22 mouse cellular contexts compared by ENCODE assay signal in genomic region chr10:19030628-19031027, GRCm38 (mm10). TPM values are rescaled to one million over a fixed set of nuclear protein-coding genes. Genes with fewer than 3 reads are reported as not detected.
DNase-seq lines count a peak whose midpoint lies in the region; ATAC-seq and TF ChIP-seq lines count a peak whose summit lies in the region.
"Had no signal": no experiment of that assay in that cellular context is flagged by ENCODE, and none has a peak within 500 bp of the region (broad histone marks: within the 10 kb centered on the region; RNA-seq: fewer than 3 reads in every experiment).

No protein-coding gene starts in this region.

- H3K4me2 ChIP-seq in forebrain, embryonic 14.5 days (ENCODE audit: low read length) = no peak overlapping the region
- no peak overlapping the region for H3K4me2 ChIP-seq in forebrain, postnatal 0 days (ENCODE audit: low read depth)
- H3K4me2 ChIP-seq: embryonic facial prominence, embryonic 13.5 days; embryonic facial prominence, embryonic 15.5 days had no signal

- no peaks in the 10 kb centered on the region for H3K36me3 ChIP-seq in forebrain, embryonic 14.5 days (ENCODE audit: control insufficient read depth, insufficient read depth, low read length)
- H3K36me3 ChIP-seq in forebrain, embryonic 10.5 days (replicated peaks) = no peaks in the 10 kb centered on the region
- H3K36me3 ChIP-seq in forebrain, postnatal 0 days (ENCODE audit: insufficient read depth) = no peaks in the 10 kb centered on the region
- H3K36me3 ChIP-seq: embryonic facial prominence, embryonic 13.5 days; embryonic facial prominence, embryonic 15.5 days had no signal

- no peak for TF ChIP-seq CTCF in brain, embryonic 14.5 days (IDR thresholded peaks at IDR 0.05; ENCODE audit: borderline replicate concordance, extremely low read depth, insufficient read depth, insufficient read length)
- TF ChIP-seq CTCF in forebrain, postnatal 0 days (IDR thresholded peaks at IDR 0.05; ENCODE audit: low read depth) = no peak

- no peak overlapping the region for H3K27ac ChIP-seq in forebrain, embryonic 14.5 days (ENCODE audit: low read depth, low read length)
- no peak overlapping the region for H3K27ac ChIP-seq in forebrain, embryonic 10.5 days
- H3K27ac ChIP-seq in forebrain, postnatal 0 days (ENCODE audit: low read depth, low read length) = no peak overlapping the region
- H3K27ac ChIP-seq: embryonic facial prominence, embryonic 13.5 days; embryonic facial prominence, embryonic 15.5 days; gastrocnemius, adult 2 months had no signal

- no peaks in the 10 kb centered on the region for H3K9me3 ChIP-seq in forebrain, embryonic 14.5 days (replicated peaks; ENCODE audit: control insufficient read depth, low read length)
- H3K9me3 ChIP-seq in forebrain, embryonic 10.5 days = no peaks in the 10 kb centered on the region
- no peaks in the 10 kb centered on the region for H3K9me3 ChIP-seq in forebrain, postnatal 0 days (ENCODE audit: low read length)
- H3K9me3 ChIP-seq: embryonic facial prominence, embryonic 13.5 days; embryonic facial prominence, embryonic 15.5 days had no signal

- peak; percentile 27 for DNase-seq in forebrain, embryonic 14.5 days (ENCODE audit: low spot score)
- DNase-seq in forebrain, embryonic 10.5 days (ENCODE audit: extremely low spot score, low spot score) = no peak
- no peak for DNase-seq in frontal cortex, postnatal 36 days (ENCODE audit: low spot score in 2 of 2)
- peak; percentile 44 for DNase-seq in brain, embryonic 14.5 days (ENCODE audit: low read depth)
- DNase-seq in forebrain, postnatal 0 days = peak; percentile 54
- DNase-seq in lung, adult 18-20 months = no peak
- no peak for DNase-seq in spleen, adult 18-20 months
- DNase-seq: adrenal gland, adult 2 months; adrenal gland, postnatal 10 days; adrenal gland, postnatal 25 days; cerebellum, adult 11 months; cerebellum, adult 18-20 months; cerebellum, adult 8-10 months; cerebellum, adult 9-11 months; cerebellum, postnatal 14 days; cerebellum, postnatal 36 days; embryo, embryonic 11 days; gastrocnemius, adult 2 months had no signal

- no peak overlapping the region for H3K4me3 ChIP-seq in forebrain, embryonic 14.5 days (ENCODE audit: low read depth, low read length)
- H3K4me3 ChIP-seq in forebrain, embryonic 10.5 days = no peak overlapping the region
- no peak overlapping the region for H3K4me3 ChIP-seq in forebrain, postnatal 0 days (ENCODE audit: low read depth, low read length)
- H3K4me3 ChIP-seq: embryonic facial prominence, embryonic 13.5 days; embryonic facial prominence, embryonic 15.5 days; erythroblast, embryonic 14.5 days; gastrocnemius, adult 2 months had no signal

- 64% methylated on average over 2 of the region's 2 CpGs for WGBS in forebrain, embryonic 14.5 days
- 79% methylated on average over 2 of the region's 2 CpGs for WGBS in forebrain, embryonic 10.5 days
- 45% methylated on average over 2 of the region's 2 CpGs for WGBS in forebrain, postnatal 0 days

- TF ChIP-seq POLR2A in brain, embryonic 14.5 days (IDR thresholded peaks at IDR 0.05; ENCODE audit: borderline replicate concordance, extremely low read depth, insufficient read depth, insufficient read length, poor library complexity, severe bottlenecking) = no peak

- H3K9ac ChIP-seq in forebrain, embryonic 14.5 days (ENCODE audit: low read length) = no peak overlapping the region
- H3K9ac ChIP-seq in forebrain, postnatal 0 days = no peak overlapping the region
- H3K9ac ChIP-seq: embryonic facial prominence, embryonic 13.5 days; embryonic facial prominence, embryonic 15.5 days had no signal

- no peaks in the 10 kb centered on the region for H3K27me3 ChIP-seq in forebrain, embryonic 14.5 days (replicated peaks; ENCODE audit: control insufficient read depth, insufficient read depth, low read length)
- H3K27me3 ChIP-seq in forebrain, embryonic 10.5 days (ENCODE audit: poor library complexity, severe bottlenecking) = no peaks in the 10 kb centered on the region
- H3K27me3 ChIP-seq in forebrain, postnatal 0 days (ENCODE audit: insufficient read depth, low read length) = no peaks in the 10 kb centered on the region
- H3K27me3 ChIP-seq: embryonic facial prominence, embryonic 13.5 days; embryonic facial prominence, embryonic 15.5 days had no signal

- ATAC-seq in forebrain, embryonic 14.5 days = peak; percentile 48; the same call in 1 of the 2 replicates
- peak; percentile 23; the same call in 1 of the 2 replicates for ATAC-seq in frontal cortex, adult (ENCODE audit: low TSS enrichment)
- ATAC-seq in forebrain, postnatal 0 days = peak; percentile 85

- no peaks in the 10 kb centered on the region for H3K4me1 ChIP-seq in forebrain, embryonic 14.5 days (ENCODE audit: control insufficient read depth, insufficient read depth, low read length)
- H3K4me1 ChIP-seq in forebrain, embryonic 10.5 days = no peaks in the 10 kb centered on the region
- no peaks in the 10 kb centered on the region for H3K4me1 ChIP-seq in forebrain, postnatal 0 days (ENCODE audit: insufficient read depth)
- H3K4me1 ChIP-seq: embryonic facial prominence, embryonic 13.5 days; embryonic facial prominence, embryonic 15.5 days had no signal

RNA-seq across cellular contexts. Expression of gene Tnfaip3, which starts 15.2 kb away (rescaled TPM):
- polyA plus RNA-seq in forebrain, embryonic 14.5 days (2014; fragmentation: Nextera tagmentation; extraction: Ambion mirVana) = 1.9 and 2.1 TPM in 2 replicates
- 1.00 and 1.1 TPM in 2 replicates for polyA plus RNA-seq in forebrain, embryonic 10.5 days (2016; fragmentation: Nextera tagmentation; extraction: Ambion mirVana)
- 2.0 and 2.8 TPM in 2 replicates for polyA plus RNA-seq in brain, embryonic 14.5 days (2012; rRNA removed)
- 3.3 and 3.5 TPM in 2 replicates for total RNA-seq in forebrain, postnatal 0 days (2014; rRNA removed)
- 1.0 and 1.2 TPM in 2 replicates for polyA plus RNA-seq in forebrain, postnatal 0 days (2015; fragmentation: Nextera tagmentation; extraction: Ambion mirVana)

Comparison
In these comparisons a context has a peak if more than half of its experiments do, and no peak if none do; other contexts are left out.
1. DNase-seq: peak in forebrain, embryonic 14.5 days (single experiment), brain, embryonic 14.5 days (single experiment) and forebrain, postnatal 0 days (single experiment); none in forebrain, embryonic 10.5 days (single experiment), frontal cortex, postnatal 36 days (0 of 2), lung, adult 18-20 months (0 of 2) and spleen, adult 18-20 months (0 of 2).
2. ATAC-seq: peak in every context shown above with its lines; median percentile 85 in forebrain, postnatal 0 days; 48 in forebrain, embryonic 14.5 days; 23 in frontal cortex, adult.